Mouse (Mus musculus): Measurements from ENCODE around the gene Tnrc6c. TPM values are rescaled to one million over a fixed set of nuclear protein-coding genes. Genes with fewer than 3 reads are reported as not detected.

Tnrc6c gene
- polyA plus RNA-seq (2017; shearing (Covaris generic)) = 19.1 TPM

DNA sequence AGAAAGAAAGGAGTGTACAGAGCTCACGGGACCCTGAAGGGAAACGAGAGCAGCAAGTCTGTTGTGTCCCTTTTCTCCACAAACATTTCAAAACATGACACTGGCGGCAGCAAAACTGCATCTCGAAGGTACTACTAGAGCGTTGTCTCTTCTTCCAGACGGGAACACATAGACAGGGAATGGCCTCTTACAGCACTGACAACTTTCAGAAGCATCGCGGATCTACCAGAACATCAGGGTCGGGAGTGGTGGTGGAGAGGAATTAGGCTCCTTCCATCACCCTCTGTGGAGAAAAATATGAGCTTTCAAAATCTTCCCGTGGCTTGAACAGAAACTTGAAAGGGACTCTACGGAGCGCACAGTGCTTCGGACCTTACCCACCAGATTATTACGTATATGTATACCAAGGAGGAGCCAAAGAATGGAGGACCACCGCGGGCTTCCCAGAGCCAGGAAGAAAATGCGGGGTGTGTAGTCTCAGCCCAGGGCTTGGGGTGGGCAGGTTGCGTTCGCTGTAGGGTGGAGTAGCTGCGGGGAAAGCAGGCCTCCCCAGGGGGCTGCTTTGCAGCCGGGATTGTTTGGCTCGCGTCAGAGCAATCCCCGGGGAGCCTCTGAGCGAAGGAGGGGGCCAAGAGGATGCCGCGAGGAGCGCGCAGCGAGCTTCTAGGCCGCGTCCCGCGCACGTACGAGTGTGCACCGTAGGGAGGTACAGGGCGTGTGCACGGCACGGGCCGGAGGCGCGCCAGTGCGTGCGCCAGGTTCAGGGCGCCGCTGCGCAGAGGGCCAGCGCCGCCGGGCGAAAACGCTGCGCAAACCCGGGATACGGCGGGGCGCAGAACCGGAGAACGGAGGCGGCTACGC, at the start of gene Tnrc6c:
TSS of gene Tnrc6c (plus strand) at position 799 of the 861 bp plus-strand sequence.

GRCm38 (mm10) chr11:117781993-117782704, 128.1 kb downstream of the Tnrc6c start, which contains the start of the genes Tmc8 and Tmc6:
Gene Tmc8 (plus strand): TSS chr11:117782076.
Gene Tmc6 (minus strand): TSS chr11:117782198.

DNA sequence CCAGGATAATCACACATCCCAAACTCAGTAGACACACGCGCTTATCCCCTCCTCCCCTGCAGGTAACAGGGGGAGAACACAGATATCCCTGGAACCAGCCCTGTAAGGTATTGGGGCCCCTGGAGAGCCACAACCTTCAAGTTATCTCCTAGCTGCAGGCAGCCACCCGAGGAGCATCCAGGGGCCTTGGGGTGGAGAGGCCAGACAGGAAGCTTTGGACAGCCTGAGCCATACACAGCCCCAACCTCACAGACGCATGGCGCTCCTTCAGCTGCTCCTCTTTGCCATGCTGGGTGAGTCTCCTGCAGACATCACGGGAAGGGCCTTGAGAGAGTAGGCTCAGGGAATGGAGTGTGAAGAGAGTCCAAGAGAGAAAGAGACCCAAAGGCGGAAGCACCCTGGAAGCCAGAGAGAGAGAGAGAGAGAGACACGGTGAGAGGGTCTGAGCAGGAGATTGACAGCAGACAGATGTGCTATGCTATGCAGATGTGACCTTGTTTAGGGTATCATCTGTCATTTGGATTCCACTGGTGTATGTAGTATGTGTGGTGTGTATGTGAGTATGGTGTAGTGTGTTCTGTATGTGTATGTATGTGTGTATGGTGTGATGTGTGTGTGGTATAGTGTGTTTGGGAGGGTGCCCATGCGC, 143.5 kb downstream of the Tnrc6c start, which contains the start of gene 6030468B19Rik:
TSS of gene 6030468B19Rik (plus strand) at position 150 of the 649 bp plus-strand sequence.

GRCm38 (mm10) chr11:117809407-117810311, 155.6 kb downstream of the Tnrc6c start, which contains the start of the genes Gm20708 and Syngr2:
Gene Gm20708 (plus strand): TSS chr11:117809668.
Gene Syngr2 (plus strand): TSS chr11:117809668.

Other genes with a start within 250 kb of the Tnrc6c start
- not detected for gene Gm11733, start 169.9 kb upstream of the Tnrc6c start, polyA plus RNA-seq (2017; shearing (Covaris generic))
- 41.4 TPM for gene Tmc8, start 127.8 kb downstream of the Tnrc6c start, polyA plus RNA-seq (2017; shearing (Covaris generic))
- gene Tmc6, start 127.9 kb downstream of the Tnrc6c start, polyA plus RNA-seq (2017; shearing (Covaris generic)) = 111 TPM
- gene 6030468B19Rik, start 143.4 kb downstream of the Tnrc6c start, polyA plus RNA-seq (2017; shearing (Covaris generic)) = not detected
- gene Gm20708, start 155.4 kb downstream of the Tnrc6c start, polyA plus RNA-seq (2017; shearing (Covaris generic)) = 1.7 TPM
- gene Syngr2, start 155.4 kb downstream of the Tnrc6c start, polyA plus RNA-seq (2017; shearing (Covaris generic)) = 97.3 TPM
- 17.8 TPM for gene Afmid, start 171.6 kb downstream of the Tnrc6c start, polyA plus RNA-seq (2017; shearing (Covaris generic))
- gene Tk1, start 171.8 kb downstream of the Tnrc6c start, polyA plus RNA-seq (2017; shearing (Covaris generic)) = 13.2 TPM
- gene Birc5, start 195.0 kb downstream of the Tnrc6c start, polyA plus RNA-seq (2017; shearing (Covaris generic)) = 0.43 TPM
- gene Tmem235, start 206.5 kb downstream of the Tnrc6c start, polyA plus RNA-seq (2017; shearing (Covaris generic)) = not detected
- gene Tha1, start 219.2 kb downstream of the Tnrc6c start, polyA plus RNA-seq (2017; shearing (Covaris generic)) = 9.5 TPM

Data from effector memory CD4-positive, alpha-beta T cell, adult 7 months (primary cell).